Mouse (Mus musculus): Measurements from ENCODE around the gene Exoc3l. TPM values are rescaled to one million over a fixed set of nuclear protein-coding genes. Genes with fewer than 3 reads are reported as not detected.

Exoc3l gene
- polyA plus RNA-seq, 1 experiment from 2014 or later = 14.9 TPM

- no peak overlapping the region for H3K27ac ChIP-seq (ENCODE audit: low read length)
- peaks cover 18% of the 10 kb centered on the region for H3K4me1 ChIP-seq (ENCODE audit: control insufficient read depth, insufficient read depth, low read length)
- no peak for ATAC-seq (replicated peaks; ENCODE audit: extremely low read depth, insufficient read depth, low FRiP score)
- peaks cover 10% of the 10 kb centered on the region for H3K36me3 ChIP-seq (ENCODE audit: control insufficient read depth, insufficient read depth)
- no peak overlapping the region for H3K4me2 ChIP-seq (ENCODE audit: low read depth, low read length)
- WGBS = 81% methylated on average over 11 of the region's 11 CpGs
- no peak overlapping the region for H3K9ac ChIP-seq (ENCODE audit: low read length)
- no peak overlapping the region for H3K4me3 ChIP-seq (ENCODE audit: low read length)
- H3K9me3 ChIP-seq (replicated peaks; ENCODE audit: control insufficient read depth, low read length) = no peaks in the 10 kb centered on the region
- H3K27me3 ChIP-seq (ENCODE audit: control insufficient read depth, insufficient read depth, low read length) = no peaks in the 10 kb centered on the region
Observed at GRCm38 (mm10) chr8:105318662-105319190, 22.8 kb upstream of the Exoc3l start.

- Histone ChIP-seq H3K4me2 (ENCODE audit: low read depth, low read length) (no peak overlapping the region), H3K9me3 (replicated peaks; ENCODE audit: control insufficient read depth, low read length) (no peaks in the 10 kb centered on the region), H3K27me3 (ENCODE audit: control insufficient read depth, insufficient read depth, low read length) (no peaks in the 10 kb centered on the region), H3K4me3 (ENCODE audit: low read length) (no peak overlapping the region), H3K36me3 (ENCODE audit: control insufficient read depth, insufficient read depth) (peaks cover 7% of the 10 kb centered on the region), H3K4me1 (ENCODE audit: control insufficient read depth, insufficient read depth, low read length) (peaks cover 26% of the 10 kb centered on the region), H3K9ac (ENCODE audit: low read length) (no peak overlapping the region), H3K27ac (ENCODE audit: low read length) (peak overlapping the region; percentile 61)
- no peak for ATAC-seq (replicated peaks; ENCODE audit: extremely low read depth, insufficient read depth, low FRiP score)
- 79% methylated on average over 4 of the region's 4 CpGs for WGBS
Observed at GRCm38 (mm10) chr8:105317941-105318340, 22.0 kb upstream of the Exoc3l start.

- Histone ChIP-seq H3K4me1 (ENCODE audit: control insufficient read depth, insufficient read depth, low read length) (peaks cover 27% of the 10 kb centered on the region), H3K9me3 (replicated peaks; ENCODE audit: control insufficient read depth, low read length) (no peaks in the 10 kb centered on the region), H3K27ac (ENCODE audit: low read length) (no peak overlapping the region), H3K27me3 (ENCODE audit: control insufficient read depth, insufficient read depth, low read length) (no peaks in the 10 kb centered on the region), H3K4me2 (ENCODE audit: low read depth, low read length) (no peak overlapping the region), H3K36me3 (ENCODE audit: control insufficient read depth, insufficient read depth) (peaks cover 6% of the 10 kb centered on the region; the same call in 1 of the 2 replicates), H3K9ac (ENCODE audit: low read length) (no peak overlapping the region), H3K4me3 (ENCODE audit: low read length) (no peak overlapping the region)
- WGBS = 75% methylated on average over 18 of the region's 18 CpGs
- ATAC-seq (replicated peaks; ENCODE audit: extremely low read depth, insufficient read depth, low FRiP score) = no peak
Observed at GRCm38 (mm10) chr8:105315073-105315769, 19.3 kb upstream of the Exoc3l start.

GRCm38 (mm10) chr8:105313622-105314402 lies 17.9 kb upstream of the Exoc3l start:
- Histone ChIP-seq H3K4me3 (ENCODE audit: low read length) (no peak overlapping the region), H3K36me3 (ENCODE audit: control insufficient read depth, insufficient read depth) (peaks cover 6% of the 10 kb centered on the region), H3K27me3 (ENCODE audit: control insufficient read depth, insufficient read depth, low read length) (no peaks in the 10 kb centered on the region), H3K9ac (ENCODE audit: low read length) (no peak overlapping the region), H3K4me2 (ENCODE audit: low read depth, low read length) (no peak overlapping the region), H3K4me1 (ENCODE audit: control insufficient read depth, insufficient read depth, low read length) (peaks cover 27% of the 10 kb centered on the region), H3K9me3 (replicated peaks; ENCODE audit: control insufficient read depth, low read length) (no peaks in the 10 kb centered on the region), H3K27ac (ENCODE audit: low read length) (peak overlapping the region; percentile 32; the same call in 1 of the 2 replicates)
- ATAC-seq (replicated peaks; ENCODE audit: extremely low read depth, insufficient read depth, low FRiP score) = peak; percentile 50
- 56% methylated on average over 9 of the region's 9 CpGs for whole genome bisulfite sequencing

- Histone ChIP-seq H3K9ac (ENCODE audit: low read length) (no peak overlapping the region), H3K27me3 (ENCODE audit: control insufficient read depth, insufficient read depth, low read length) (no peaks in the 10 kb centered on the region), H3K4me3 (ENCODE audit: low read length) (no peak overlapping the region), H3K9me3 (replicated peaks; ENCODE audit: control insufficient read depth, low read length) (no peaks in the 10 kb centered on the region), H3K4me1 (ENCODE audit: control insufficient read depth, insufficient read depth, low read length) (peaks cover 26% of the 10 kb centered on the region), H3K36me3 (ENCODE audit: control insufficient read depth, insufficient read depth) (peaks cover 9% of the 10 kb centered on the region), H3K27ac (ENCODE audit: low read length) (0 out of 2 replicates have a peak overlapping the region, but pooled peaks have one; percentile 32), H3K4me2 (ENCODE audit: low read depth, low read length) (no peak overlapping the region)
- 67% methylated on average over 8 of the region's 8 CpGs for WGBS
- ATAC-seq (replicated peaks; ENCODE audit: extremely low read depth, insufficient read depth, low FRiP score) = no peak
Observed at GRCm38 (mm10) chr8:105312891-105313481, 17.1 kb upstream of the Exoc3l start.

GRCm38 (mm10) chr8:105311718-105312117 lies 15.8 kb upstream of the Exoc3l start:
- Histone ChIP-seq H3K4me3 (ENCODE audit: low read length) (no peak overlapping the region), H3K36me3 (ENCODE audit: control insufficient read depth, insufficient read depth) (peaks cover 11% of the 10 kb centered on the region), H3K4me1 (ENCODE audit: control insufficient read depth, insufficient read depth, low read length) (peaks cover 24% of the 10 kb centered on the region), H3K27ac (ENCODE audit: low read length) (no peak overlapping the region), H3K27me3 (ENCODE audit: control insufficient read depth, insufficient read depth, low read length) (no peaks in the 10 kb centered on the region), H3K9ac (ENCODE audit: low read length) (no peak overlapping the region), H3K4me2 (ENCODE audit: low read depth, low read length) (no peak overlapping the region), H3K9me3 (replicated peaks; ENCODE audit: control insufficient read depth, low read length) (no peaks in the 10 kb centered on the region)
- ATAC-seq (replicated peaks; ENCODE audit: extremely low read depth, insufficient read depth, low FRiP score) = no peak
- WGBS = 83% methylated on average over 1 of the region's 1 CpGs

GRCm38 (mm10) chr8:105310118-105310517 lies 14.2 kb upstream of the Exoc3l start:
- ATAC-seq (replicated peaks; ENCODE audit: extremely low read depth, insufficient read depth, low FRiP score) = no peak
- 80% methylated on average over 8 of the region's 8 CpGs for WGBS
- Histone ChIP-seq H3K9me3 (replicated peaks; ENCODE audit: control insufficient read depth, low read length) (no peaks in the 10 kb centered on the region), H3K27me3 (ENCODE audit: control insufficient read depth, insufficient read depth, low read length) (no peaks in the 10 kb centered on the region), H3K4me3 (ENCODE audit: low read length) (no peak overlapping the region), H3K9ac (ENCODE audit: low read length) (no peak overlapping the region), H3K27ac (ENCODE audit: low read length) (no peak overlapping the region), H3K36me3 (ENCODE audit: control insufficient read depth, insufficient read depth) (peaks cover 11% of the 10 kb centered on the region), H3K4me2 (ENCODE audit: low read depth, low read length) (no peak overlapping the region), H3K4me1 (ENCODE audit: control insufficient read depth, insufficient read depth, low read length) (peaks cover 34% of the 10 kb centered on the region)

GRCm38 (mm10) chr8:105309142-105309847 lies 13.4 kb upstream of the Exoc3l start:
- H3K4me3 ChIP-seq (ENCODE audit: low read length) = no peak overlapping the region
- peaks cover 10% of the 10 kb centered on the region for H3K36me3 ChIP-seq (ENCODE audit: control insufficient read depth, insufficient read depth)
- H3K9ac ChIP-seq (ENCODE audit: low read length) = no peak overlapping the region
- ATAC-seq (replicated peaks; ENCODE audit: extremely low read depth, insufficient read depth, low FRiP score) = no peak
- H3K27me3 ChIP-seq (ENCODE audit: control insufficient read depth, insufficient read depth, low read length) = no peaks in the 10 kb centered on the region
- no peak overlapping the region for H3K4me2 ChIP-seq (ENCODE audit: low read depth, low read length)
- peaks cover 38% of the 10 kb centered on the region for H3K4me1 ChIP-seq (ENCODE audit: control insufficient read depth, insufficient read depth, low read length)
- WGBS = 79% methylated on average over 15 of the region's 15 CpGs
- H3K27ac ChIP-seq (ENCODE audit: low read length) = no peak overlapping the region
- no peaks in the 10 kb centered on the region for H3K9me3 ChIP-seq (replicated peaks; ENCODE audit: control insufficient read depth, low read length)
